Mouse (Mus musculus) liver, embryonic 14.5 days (tissue): Measurements from ENCODE around the gene Fbxl17.

Source experiments
- CTCF ChIP-seq: IDR thresholded peaks from 2 replicates; pipeline ENCODE4 v1.5.1; 2016; ENCODE audit warnings: antibody characterized with exemption, low read depth, control low read depth
- EP300 ChIP-seq: IDR thresholded peaks from 2 replicates; pipeline ENCODE4 v1.6.1; 2016; ENCODE audit warnings: antibody characterized with exemption, low read depth

- TF ChIP-seq EP300 (no peak), CTCF (no peak)
Observed at GRCm38 (mm10) chr17:63086526-63086925, 413.3 kb downstream of the Fbxl17 start.
